Mouse (Mus musculus): Measurements from ENCODE around the gene Col18a1. TPM values are rescaled to one million over a fixed set of nuclear protein-coding genes. Genes with fewer than 3 reads are reported as not detected.

Gene Col18a1
- total RNA-seq (2014; fragmentation: Nextera tagmentation), result not detected in 2 replicates
- total RNA-seq (2017), result 0.05 TPM in 1 of 2 replicates, not detected in the other

GRCm38 (mm10) chr10:77165963-77166717 lies at the start of gene Col18a1:
Gene Col18a1, minus strand, starts transcription at chr10:77166548.
- peak; percentile 77 for ATAC-seq (replicated peaks; ENCODE audit: poor library complexity, severe bottlenecking)

GRCm38 (mm10) chr10:77215641-77216040 lies 49.3 kb upstream of the Col18a1 start:
- ATAC-seq (replicated peaks; ENCODE audit: poor library complexity, severe bottlenecking), result peak; percentile 50

- no peak for ATAC-seq (replicated peaks; ENCODE audit: poor library complexity, severe bottlenecking)
These were observed 48.2 kb upstream of the Col18a1 start for GRCm38 (mm10) chr10:77214586-77214985.

- no peak for ATAC-seq (replicated peaks; ENCODE audit: poor library complexity, severe bottlenecking)
These were observed 47.1 kb upstream of the Col18a1 start for GRCm38 (mm10) chr10:77213483-77213882.

- no peak for ATAC-seq (replicated peaks; ENCODE audit: poor library complexity, severe bottlenecking)
These were observed 46.2 kb upstream of the Col18a1 start for GRCm38 (mm10) chr10:77212354-77213120.

- no peak for ATAC-seq (replicated peaks; ENCODE audit: poor library complexity, severe bottlenecking)
These were observed 44.8 kb upstream of the Col18a1 start for GRCm38 (mm10) chr10:77211116-77211570.

- no peak for ATAC-seq (replicated peaks; ENCODE audit: poor library complexity, severe bottlenecking)
These were observed 44.3 kb upstream of the Col18a1 start for GRCm38 (mm10) chr10:77210666-77211065.

GRCm38 (mm10) chr10:77209261-77209660 lies 42.9 kb upstream of the Col18a1 start:
- ATAC-seq (replicated peaks; ENCODE audit: poor library complexity, severe bottlenecking), result no peak

- peak; percentile 65 for ATAC-seq (replicated peaks; ENCODE audit: poor library complexity, severe bottlenecking)
These were observed 40.3 kb upstream of the Col18a1 start for GRCm38 (mm10) chr10:77206565-77207079.

- ATAC-seq (replicated peaks; ENCODE audit: poor library complexity, severe bottlenecking), result no peak
These were observed 39.8 kb upstream of the Col18a1 start for GRCm38 (mm10) chr10:77206134-77206533.

GRCm38 (mm10) chr10:77203960-77204359 lies 37.6 kb upstream of the Col18a1 start:
- ATAC-seq (replicated peaks; ENCODE audit: poor library complexity, severe bottlenecking), result no peak

GRCm38 (mm10) chr10:77201919-77202318 lies 35.6 kb upstream of the Col18a1 start:
- ATAC-seq (replicated peaks; ENCODE audit: poor library complexity, severe bottlenecking), result no peak

GRCm38 (mm10) chr10:77200295-77200694 lies 33.9 kb upstream of the Col18a1 start:
- ATAC-seq (replicated peaks; ENCODE audit: poor library complexity, severe bottlenecking), result no peak

GRCm38 (mm10) chr10:77199229-77199628 lies 32.9 kb upstream of the Col18a1 start:
- no peak for ATAC-seq (replicated peaks; ENCODE audit: poor library complexity, severe bottlenecking)

- no peak for ATAC-seq (replicated peaks; ENCODE audit: poor library complexity, severe bottlenecking)
These were observed 31.3 kb upstream of the Col18a1 start for GRCm38 (mm10) chr10:77197469-77198209.

GRCm38 (mm10) chr10:77196676-77197075 lies 30.3 kb upstream of the Col18a1 start:
- no peak for ATAC-seq (replicated peaks; ENCODE audit: poor library complexity, severe bottlenecking)

- no peak for ATAC-seq (replicated peaks; ENCODE audit: poor library complexity, severe bottlenecking)
These were observed 29.8 kb upstream of the Col18a1 start for GRCm38 (mm10) chr10:77196115-77196514.

- ATAC-seq (replicated peaks; ENCODE audit: poor library complexity, severe bottlenecking), result no peak
These were observed 27.1 kb upstream of the Col18a1 start for GRCm38 (mm10) chr10:77193495-77193894.

- ATAC-seq (replicated peaks; ENCODE audit: poor library complexity, severe bottlenecking), result no peak
These were observed 26.4 kb upstream of the Col18a1 start for GRCm38 (mm10) chr10:77192745-77193144.
